Mouse (Mus musculus) kidney, adult 9 months (tissue): ENCODE results near the gene Cep162.

Source experiments
- DNase-seq: peaks from one replicate; pipeline ENCODE4 v3.0.0; 2022

The Cep162 gene

DNA sequence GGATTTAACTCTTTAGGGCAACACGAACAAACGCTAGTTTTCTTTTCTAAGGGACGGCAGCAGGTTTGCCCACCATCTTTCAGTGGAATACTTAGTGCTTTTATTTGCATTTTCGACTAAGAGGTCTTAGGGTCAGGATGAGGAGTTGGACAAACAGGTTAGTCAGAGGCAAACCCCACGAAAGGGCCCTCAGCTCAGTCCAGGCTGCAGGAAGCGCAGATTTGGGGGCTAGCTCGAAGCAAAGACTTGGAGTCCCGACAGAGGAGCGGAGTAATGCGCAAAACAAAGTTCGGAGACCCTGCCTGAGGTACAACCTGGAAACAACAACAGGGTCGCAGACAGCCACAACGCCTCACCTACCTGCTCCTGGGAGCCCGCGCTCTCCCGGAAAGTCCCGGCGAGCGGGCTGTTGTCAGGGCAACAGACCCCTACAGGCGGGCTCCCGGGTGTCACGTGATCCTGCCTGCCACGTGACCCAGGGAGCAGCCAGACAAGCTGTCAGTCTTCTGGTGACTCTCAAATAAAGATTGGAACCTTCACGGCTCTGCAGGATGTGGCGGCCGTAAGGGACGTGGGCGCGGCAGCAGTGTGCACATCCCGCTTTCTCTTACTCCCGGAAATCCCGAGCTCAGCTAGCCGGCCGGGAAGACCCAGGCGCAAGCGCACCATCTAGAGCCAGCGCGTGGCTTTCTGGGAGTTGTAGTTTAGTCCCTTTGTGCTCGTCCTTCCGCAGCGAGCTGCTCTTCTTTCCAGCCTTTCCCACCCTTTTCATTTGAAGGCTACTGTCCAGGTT lies at the start of gene Cep162:
Cep162 (minus strand) TSS at position 634 of the 793 bp plus-strand sequence.
- peak; percentile 91 for DNase-seq

- no peak for DNase-seq
Observed at GRCm38 (mm10) chr9:87303196-87303595, 47.9 kb upstream of the Cep162 start.

GRCm38 (mm10) chr9:87298900-87299299 lies 43.6 kb upstream of the Cep162 start:
- DNase-seq = no peak

- DNase-seq = no peak
Observed at GRCm38 (mm10) chr9:87297522-87297921, 42.2 kb upstream of the Cep162 start.

- no peak for DNase-seq
Observed at GRCm38 (mm10) chr9:87255696-87256030, 327 bp upstream of the Cep162 start.

DNA sequence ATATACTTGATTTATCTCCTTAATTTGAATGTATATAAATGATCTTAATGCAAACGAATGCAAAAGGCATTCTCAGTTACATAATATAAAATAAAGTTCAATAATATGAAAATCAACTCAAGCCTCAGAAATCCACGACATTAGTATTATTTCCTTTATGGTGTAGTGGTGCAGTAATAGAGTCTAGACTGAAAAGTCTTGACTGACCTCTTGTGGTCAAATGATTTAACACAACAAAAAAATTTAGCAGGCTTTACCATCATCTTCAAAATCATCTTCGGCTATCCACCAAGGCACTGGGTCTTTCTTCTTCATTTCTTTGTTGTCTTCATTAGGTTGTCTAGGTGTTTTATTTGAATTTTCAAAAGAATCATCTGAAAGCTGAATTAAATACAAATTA lies 7.2 kb downstream of the Cep162 start:
- DNase-seq = peak; percentile 30

DNA sequence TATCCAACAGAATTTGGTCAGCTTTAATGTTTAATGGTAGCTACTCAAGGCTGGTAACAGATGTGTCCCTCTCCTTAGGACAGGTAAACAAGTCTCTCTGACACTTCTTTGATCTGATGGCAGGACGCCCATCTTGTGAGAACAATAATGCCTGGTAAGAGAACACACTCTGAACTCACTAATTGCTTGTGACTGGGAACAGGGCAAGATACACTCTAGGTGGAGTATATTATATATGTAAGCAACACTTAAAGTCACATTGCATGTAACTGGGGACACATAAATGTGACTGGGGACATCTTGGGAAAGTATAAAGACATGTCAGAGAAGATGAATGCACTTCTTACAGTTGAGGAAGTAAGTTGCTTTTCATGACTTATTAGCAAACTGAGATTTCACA lies 7.7 kb downstream of the Cep162 start:
- no peak for DNase-seq

DNA sequence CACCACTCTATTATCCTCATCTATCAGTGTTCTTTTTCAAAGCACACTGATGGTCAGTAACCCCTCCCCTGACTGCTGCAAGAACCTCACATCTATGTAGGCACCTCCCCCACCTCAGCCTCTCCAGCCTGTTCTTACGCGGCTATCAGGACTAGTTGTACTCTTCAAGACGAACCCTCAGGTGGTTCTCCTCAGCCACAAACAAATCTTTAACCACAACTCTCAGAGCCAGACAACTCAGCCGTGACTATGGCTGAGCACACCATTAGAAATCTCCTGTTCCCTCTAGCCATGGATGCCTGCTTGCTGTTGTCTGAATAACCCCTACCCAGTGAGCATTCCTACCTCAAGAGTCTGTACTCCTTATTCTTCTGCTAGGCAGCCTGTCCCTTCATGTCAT lies 42.1 kb downstream of the Cep162 start:
- DNase-seq = peak; percentile 37

DNA sequence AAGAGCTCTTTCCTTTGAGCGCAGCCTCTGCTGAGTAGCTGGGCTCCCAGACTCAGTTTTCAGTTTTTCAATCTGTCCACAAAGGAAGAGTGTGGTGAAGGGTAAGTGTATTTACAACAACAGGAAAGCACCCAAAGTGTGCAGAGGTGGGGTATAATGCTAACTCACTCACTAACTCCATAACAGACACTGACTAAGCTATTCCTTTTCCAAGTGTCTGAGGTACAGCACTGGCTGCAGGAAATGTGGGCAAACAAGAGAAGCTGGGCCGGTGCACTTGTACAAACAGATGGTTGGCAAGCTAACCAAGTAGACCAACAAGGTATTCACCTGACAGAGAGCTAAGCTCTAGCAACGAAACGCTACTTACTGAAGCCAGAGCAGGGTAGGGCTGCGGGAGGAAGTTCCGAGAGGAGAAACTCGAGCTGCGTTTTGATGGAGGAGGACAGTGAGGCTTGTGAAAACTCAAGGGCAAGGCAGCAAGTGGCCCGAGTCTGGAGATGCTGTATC lies 44.5 kb downstream of the Cep162 start:
- DNase-seq = no peak

- DNase-seq = no peak
Observed at GRCm38 (mm10) chr9:87202431-87202830, 52.9 kb downstream of the Cep162 start.

DNA sequence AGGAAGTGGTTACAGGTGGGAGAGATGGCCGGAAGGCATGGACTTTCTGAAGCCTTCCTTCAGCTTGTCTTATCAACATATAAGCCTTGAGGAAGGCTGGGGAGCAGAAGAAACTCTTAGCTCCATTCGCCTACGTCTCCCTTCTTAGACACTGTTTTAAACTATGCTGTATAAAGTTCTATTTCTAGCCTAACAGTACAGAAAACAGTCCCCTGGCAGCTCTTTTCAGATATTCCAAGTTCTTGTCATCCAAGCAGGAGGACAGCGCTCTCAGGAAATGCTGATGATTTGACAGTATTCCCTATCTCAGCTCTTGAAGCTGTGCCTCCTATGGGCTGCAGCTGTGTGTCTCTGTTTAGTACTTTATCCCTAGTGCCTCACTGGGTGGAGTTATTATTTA lies 54.4 kb downstream of the Cep162 start:
- no peak for DNase-seq

DNA sequence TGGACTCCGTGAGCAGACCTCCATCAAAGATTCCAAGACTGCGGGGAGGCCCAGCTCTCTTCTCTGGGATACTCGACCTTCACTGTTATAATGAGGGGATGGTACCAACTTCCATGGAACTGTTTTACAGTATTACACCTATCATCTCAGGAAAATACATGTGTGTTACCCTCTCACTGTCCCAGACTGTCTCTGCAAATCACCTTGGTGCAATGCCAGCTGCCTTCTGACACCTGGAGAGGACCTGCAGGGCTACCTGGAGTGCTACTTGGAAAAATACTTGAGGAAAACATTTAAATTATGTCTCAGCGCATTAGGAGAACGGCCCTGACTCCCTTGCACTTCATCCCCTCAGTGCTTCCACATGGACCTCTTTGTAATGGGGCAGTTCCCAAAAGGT lies 54.9 kb downstream of the Cep162 start:
- DNase-seq = no peak

DNA sequence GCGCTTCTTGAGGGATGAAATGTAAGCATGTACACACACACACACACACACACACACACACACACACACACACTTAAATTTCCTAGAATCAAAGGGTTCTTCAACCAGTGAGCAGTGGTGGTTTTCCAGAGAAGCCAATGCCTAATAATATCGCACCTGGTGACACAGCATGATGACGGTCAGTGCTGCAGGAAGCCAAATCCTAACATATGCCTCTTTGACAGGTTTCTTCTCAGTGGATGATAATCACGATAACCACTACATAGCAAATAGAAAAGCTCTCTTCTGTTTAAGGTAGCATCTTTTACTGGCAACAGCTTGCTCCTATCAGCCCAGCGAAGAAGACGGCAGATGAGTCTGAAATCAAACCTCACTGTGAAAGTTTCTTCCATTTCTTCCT lies 57.3 kb downstream of the Cep162 start:
- DNase-seq = no peak

GRCm38 (mm10) chr9:87197277-87197676 lies 58.1 kb downstream of the Cep162 start:
- DNase-seq = no peak

DNA sequence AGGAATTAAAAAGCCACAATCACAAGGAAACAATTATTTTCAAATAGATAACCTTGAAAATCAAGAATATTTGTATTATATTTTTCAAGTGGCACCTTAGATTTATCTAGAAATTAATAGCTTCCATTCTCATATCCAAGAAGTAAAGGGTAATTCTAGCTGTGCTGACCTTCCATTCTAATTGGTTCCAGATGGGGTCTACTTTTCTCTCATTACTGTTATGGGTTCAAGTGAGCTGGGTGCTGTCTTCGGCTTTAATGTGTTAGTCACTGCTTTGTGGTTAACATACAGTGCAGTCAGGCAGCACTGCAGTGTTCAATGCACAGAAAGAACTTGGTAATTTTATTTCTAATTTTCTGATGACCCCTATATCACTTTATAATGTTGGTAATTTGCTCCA lies 61.6 kb downstream of the Cep162 start:
- no peak for DNase-seq

DNA sequence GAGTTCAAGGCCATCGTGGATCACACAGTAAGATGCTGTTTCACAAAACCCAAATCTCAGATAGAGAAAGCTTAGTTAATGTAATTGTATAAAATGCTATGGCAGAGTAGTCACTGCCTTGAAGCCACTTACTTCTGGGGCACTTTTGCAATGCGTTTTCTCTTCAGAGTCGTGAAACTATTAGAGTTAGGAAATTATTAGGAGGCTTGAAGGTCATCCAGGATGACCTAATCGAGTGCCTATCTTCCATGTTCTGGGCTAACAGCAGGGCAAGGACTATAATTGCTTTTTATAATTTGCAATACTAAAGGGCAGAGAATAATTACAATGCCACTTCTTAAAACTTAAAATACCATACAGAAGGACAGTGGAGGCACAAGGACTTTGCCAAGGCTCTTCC lies 68.0 kb downstream of the Cep162 start:
- no peak for DNase-seq

DNA sequence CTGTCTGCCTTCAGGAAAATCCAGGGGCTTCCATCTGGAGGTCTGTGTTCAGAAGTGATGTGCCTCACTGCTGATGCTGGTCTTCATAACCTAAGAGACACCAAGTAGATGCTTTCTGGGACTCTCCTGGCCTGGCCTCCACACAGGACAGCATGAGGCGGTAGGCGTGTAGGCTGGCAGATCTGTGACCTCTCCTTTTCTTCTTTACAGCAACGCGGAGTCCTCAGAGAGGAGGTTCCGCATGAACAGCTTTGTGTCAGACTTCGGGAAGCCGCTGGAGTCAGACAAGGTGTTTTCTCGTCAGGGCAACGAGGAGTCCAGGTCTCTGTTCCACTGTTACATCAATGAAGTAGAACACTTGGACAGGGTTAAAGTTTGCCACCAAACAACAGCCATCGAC lies 73.1 kb downstream of the Cep162 start:
- no peak for DNase-seq

DNA sequence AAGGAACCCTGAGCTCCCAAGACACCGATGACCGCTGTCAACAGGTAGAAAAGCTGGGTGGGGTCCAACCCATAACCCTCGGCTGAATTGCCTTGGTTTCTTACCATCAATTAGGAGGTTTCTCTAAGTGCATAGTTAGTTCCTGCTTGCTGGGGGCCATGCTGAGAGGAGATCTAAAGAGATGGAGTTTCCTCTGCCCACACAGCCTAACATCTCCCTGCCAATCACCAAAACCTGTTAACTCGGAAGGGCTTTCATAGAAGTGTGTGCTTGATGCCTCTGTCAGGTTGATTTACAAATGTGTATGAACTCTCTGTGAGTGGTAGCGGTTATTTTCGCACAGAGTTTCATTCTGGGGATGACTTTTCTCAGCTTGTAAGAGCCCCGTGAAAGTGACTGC lies 76.8 kb downstream of the Cep162 start:
- no peak for DNase-seq

DNA sequence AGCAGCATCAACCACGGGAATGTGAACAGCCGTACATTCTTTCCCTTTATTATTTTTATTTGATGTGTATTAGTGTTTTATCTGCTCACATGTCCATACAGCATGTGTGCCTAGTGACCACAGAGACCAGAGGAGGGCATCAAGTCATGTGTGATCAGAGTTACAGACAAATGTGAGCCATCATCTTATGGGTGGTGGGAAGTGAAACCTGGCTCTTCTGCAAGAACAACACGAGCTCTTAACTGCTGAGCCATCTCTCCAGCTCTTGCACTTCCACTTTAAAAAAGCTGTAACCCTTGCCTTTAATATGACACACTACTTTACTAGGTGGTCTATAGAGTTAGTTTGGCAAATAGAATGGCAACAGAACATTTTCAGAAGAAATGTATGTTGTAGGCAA lies 83.8 kb downstream of the Cep162 start:
- no peak for DNase-seq

GRCm38 (mm10) chr9:87170891-87171290 lies 84.4 kb downstream of the Cep162 start:
- no peak for DNase-seq

DNA sequence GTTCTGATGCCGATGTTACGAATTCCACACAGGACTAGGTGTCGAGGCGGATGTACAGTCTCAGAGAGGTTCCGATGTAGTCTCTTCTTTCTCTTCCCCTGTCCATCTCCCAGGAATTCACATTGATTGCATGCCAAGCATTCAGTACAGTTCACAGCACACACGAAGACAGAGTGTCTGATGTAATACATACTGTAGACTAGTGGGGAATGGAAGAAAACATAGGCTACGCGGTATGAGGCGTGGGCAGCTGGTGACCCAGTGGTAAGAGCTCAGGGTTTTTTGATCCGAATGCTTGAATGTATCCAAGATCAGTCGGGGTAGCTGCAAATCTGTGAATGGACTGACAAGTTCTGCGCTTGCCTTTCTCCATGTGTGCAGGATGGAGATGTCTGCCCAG lies 86.2 kb downstream of the Cep162 start:
- no peak for DNase-seq

DNA sequence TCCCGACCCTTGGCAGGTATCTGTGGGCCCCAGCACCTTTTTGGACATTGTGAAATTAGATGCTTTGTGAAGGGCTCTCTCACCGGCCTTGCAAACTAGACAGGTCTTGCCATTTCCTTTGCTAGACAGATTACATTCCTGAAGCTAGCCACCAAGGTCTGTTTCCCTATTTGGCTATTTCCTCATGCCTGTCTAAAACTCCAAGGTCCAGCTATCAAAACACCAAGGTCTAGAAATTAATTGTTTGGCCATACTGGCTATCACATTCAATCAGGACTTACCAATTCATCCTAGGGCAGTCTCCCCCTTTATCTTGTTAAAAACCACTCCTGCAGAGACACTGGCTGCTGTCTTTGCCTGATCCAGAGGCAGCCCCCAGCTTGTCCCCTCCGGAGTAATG lies 87.3 kb downstream of the Cep162 start:
- no peak for DNase-seq

DNA sequence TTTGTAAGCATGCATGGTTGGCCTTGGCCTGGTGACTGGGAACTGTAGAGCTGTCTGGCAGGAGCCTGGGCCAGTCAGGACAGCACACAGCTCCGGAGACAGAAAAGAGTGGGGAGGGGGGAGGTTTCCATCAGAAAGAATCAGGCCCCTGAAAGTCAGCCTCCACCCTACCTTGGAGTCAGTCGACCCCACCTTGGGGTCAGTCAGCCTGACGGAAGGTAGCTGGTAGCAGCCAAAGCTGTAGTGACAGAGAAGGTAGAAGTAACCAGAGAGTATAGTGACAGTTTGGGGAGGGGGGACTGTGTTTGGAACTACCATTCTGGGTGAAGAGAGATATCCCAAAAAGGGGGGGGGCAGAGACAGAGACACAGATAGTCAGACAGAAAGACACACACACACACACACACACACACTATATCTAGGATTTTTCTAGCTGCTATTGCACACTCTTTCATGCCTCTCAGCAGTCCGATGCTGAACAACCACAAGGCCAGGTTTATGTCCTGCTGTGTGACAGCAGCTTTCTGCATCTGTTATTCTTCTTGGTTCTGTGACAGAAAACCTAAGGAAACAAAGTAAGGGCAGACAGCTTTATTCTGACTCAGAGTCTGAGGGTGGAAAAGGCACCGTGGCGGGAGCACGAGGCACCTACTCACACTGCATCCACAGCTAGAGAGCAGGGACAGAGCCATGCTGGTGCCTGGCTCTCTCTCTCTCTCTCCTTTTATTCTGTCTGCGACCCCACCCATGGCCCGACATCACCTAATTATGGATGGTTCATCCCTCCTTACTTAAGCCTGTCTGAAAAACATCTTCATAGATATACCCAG lies 88.1 kb downstream of the Cep162 start:
- DNase-seq = no peak

GRCm38 (mm10) chr9:87162559-87162958 lies 92.8 kb downstream of the Cep162 start:
- no peak for DNase-seq
